Mouse (Mus musculus): Measurements from ENCODE around the gene Ssrp1. TPM values are rescaled to one million over a fixed set of nuclear protein-coding genes. Genes with fewer than 3 reads are reported as not detected.

The Ssrp1 gene
- 145 and 148 TPM in 2 replicates for polyA plus RNA-seq (2015; fragmentation: Nextera tagmentation; extraction: Ambion mirVana)

- Histone ChIP-seq H3K4me2 (peak within 1 kb of the TSS; percentile 87), H3K27me3 (peaks cover 36% of the 10 kb centered on the region), H3K4me3 (replicated peaks) (peak within 1 kb of the TSS; percentile 83), H3K4me1 (replicated peaks) (peaks cover 25% of the 10 kb centered on the region), H3K27ac (replicated peaks) (peak within 1 kb of the TSS; percentile 80), H3K9me3 (replicated peaks) (no peaks in the 10 kb centered on the region), H3K36me3 (replicated peaks) (peaks cover 39% of the 10 kb centered on the region), H3K9ac (peak within 1 kb of the TSS; percentile 85)
- under 1% methylated on average over 66 of the region's 66 CpGs for WGBS (ENCODE audit: insufficient replicate concordance)
- peak; percentile 93 for ATAC-seq (ENCODE audit: insufficient read depth)
These were observed at the start of gene Ssrp1, which contains the start of gene P2rx3 for GRCm38 (mm10) chr2:85037047-85038026. Ssrp1 (plus strand) TSS chr2:85037234. P2rx3 (minus strand) TSS chr2:85037462.

- ATAC-seq (ENCODE audit: insufficient read depth): no peak
- Histone ChIP-seq H3K9ac (no peak within 1 kb of the TSS), H3K4me2 (no peak within 1 kb of the TSS), H3K4me3 (replicated peaks) (no peak within 1 kb of the TSS), H3K27me3 (peaks cover 40% of the 10 kb centered on the region), H3K27ac (replicated peaks) (no peak within 1 kb of the TSS), H3K9me3 (replicated peaks) (no peaks in the 10 kb centered on the region), H3K4me1 (replicated peaks) (no peaks in the 10 kb centered on the region), H3K36me3 (replicated peaks) (no peaks in the 10 kb centered on the region)
- 15% methylated on average over 1 of the region's 1 CpGs for WGBS (ENCODE audit: insufficient replicate concordance)
These were observed 49.1 kb upstream of the Ssrp1 start, which contains the start of gene Prg3 for GRCm38 (mm10) chr2:84987930-84988329. Prg3 (plus strand) TSS chr2:84988215.

- H3K36me3 ChIP-seq (replicated peaks): no peaks in the 10 kb centered on the region
- no peak overlapping the region for H3K9ac ChIP-seq
- H3K4me1 ChIP-seq (replicated peaks): peaks cover 42% of the 10 kb centered on the region
- H3K27me3 ChIP-seq: peaks cover 27% of the 10 kb centered on the region
- no peaks in the 10 kb centered on the region for H3K9me3 ChIP-seq (replicated peaks)
- H3K4me2 ChIP-seq: no peak overlapping the region
- 13% methylated on average over 2 of the region's 2 CpGs for WGBS (ENCODE audit: insufficient replicate concordance)
- H3K27ac ChIP-seq (replicated peaks): peak overlapping the region; percentile 49
- no peak overlapping the region for H3K4me3 ChIP-seq (replicated peaks)
- peak; percentile 74 for ATAC-seq (ENCODE audit: insufficient read depth)
These were observed 40.7 kb upstream of the Ssrp1 start for GRCm38 (mm10) chr2:84996376-84996775.

- WGBS (ENCODE audit: insufficient replicate concordance): 66% methylated on average over 3 of the region's 3 CpGs
- peak overlapping the region; percentile 14; the same call in 1 of the 2 replicates for H3K27ac ChIP-seq (replicated peaks)
- peak; percentile 53; the same call in 1 of the 2 replicates for ATAC-seq (ENCODE audit: insufficient read depth)
- H3K36me3 ChIP-seq (replicated peaks): no peaks in the 10 kb centered on the region
- peaks cover 44% of the 10 kb centered on the region for H3K4me1 ChIP-seq (replicated peaks)
- H3K9ac ChIP-seq: no peak overlapping the region
- no peaks in the 10 kb centered on the region for H3K9me3 ChIP-seq (replicated peaks)
- H3K4me2 ChIP-seq: peak overlapping the region; percentile 23; the same call in 1 of the 2 replicates
- H3K4me3 ChIP-seq (replicated peaks): no peak overlapping the region
- H3K27me3 ChIP-seq: peaks cover 15% of the 10 kb centered on the region; the same call in 1 of the 2 replicates
These were observed 37.4 kb upstream of the Ssrp1 start for GRCm38 (mm10) chr2:84999486-85000181.

- H3K4me3 ChIP-seq (replicated peaks): no peak overlapping the region
- no peak overlapping the region for H3K4me2 ChIP-seq
- H3K9me3 ChIP-seq (replicated peaks): no peaks in the 10 kb centered on the region
- 63% methylated on average over 13 of the region's 13 CpGs for WGBS (ENCODE audit: insufficient replicate concordance)
- no peak overlapping the region for H3K27ac ChIP-seq (replicated peaks)
- ATAC-seq (ENCODE audit: insufficient read depth): no peak
- peaks cover 35% of the 10 kb centered on the region for H3K4me1 ChIP-seq (replicated peaks)
- 0 out of 2 replicates have a peak, but pooled peaks cover 10% of the 10 kb centered on the region for H3K27me3 ChIP-seq
- H3K9ac ChIP-seq: no peak overlapping the region
- no peaks in the 10 kb centered on the region for H3K36me3 ChIP-seq (replicated peaks)
These were observed 35.5 kb upstream of the Ssrp1 start for GRCm38 (mm10) chr2:85001497-85001896.

- Histone ChIP-seq H3K4me1 (replicated peaks) (peaks cover 40% of the 10 kb centered on the region), H3K27ac (replicated peaks) (0 out of 2 replicates have a peak overlapping the region, but pooled peaks have one; percentile 14), H3K27me3 (peaks cover 10% of the 10 kb centered on the region; the same call in 1 of the 2 replicates), H3K4me2 (no peak overlapping the region), H3K9ac (no peak overlapping the region), H3K9me3 (replicated peaks) (no peaks in the 10 kb centered on the region), H3K4me3 (replicated peaks) (no peak overlapping the region), H3K36me3 (replicated peaks) (no peaks in the 10 kb centered on the region)
- ATAC-seq (ENCODE audit: insufficient read depth): no peak
- 73% methylated on average over 8 of the region's 8 CpGs for WGBS (ENCODE audit: insufficient replicate concordance)
These were observed 34.5 kb upstream of the Ssrp1 start for GRCm38 (mm10) chr2:85002575-85002974.

GRCm38 (mm10) chr2:85004341-85004740 is 32.7 kb upstream of the Ssrp1 start:
- no peak overlapping the region for H3K27ac ChIP-seq (replicated peaks)
- 72% methylated on average over 4 of the region's 4 CpGs for WGBS (ENCODE audit: insufficient replicate concordance)
- peaks cover 48% of the 10 kb centered on the region for H3K4me1 ChIP-seq (replicated peaks)
- no peak overlapping the region for H3K4me3 ChIP-seq (replicated peaks)
- H3K36me3 ChIP-seq (replicated peaks): no peaks in the 10 kb centered on the region
- peaks cover 10% of the 10 kb centered on the region; the same call in 1 of the 2 replicates for H3K27me3 ChIP-seq
- no peaks in the 10 kb centered on the region for H3K9me3 ChIP-seq (replicated peaks)
- no peak for ATAC-seq (ENCODE audit: insufficient read depth)
- no peak overlapping the region for H3K9ac ChIP-seq
- H3K4me2 ChIP-seq: no peak overlapping the region

- Histone ChIP-seq H3K27ac (replicated peaks) (0 out of 2 replicates have a peak overlapping the region, but pooled peaks have one; percentile 14), H3K9ac (no peak overlapping the region), H3K4me1 (replicated peaks) (peaks cover 49% of the 10 kb centered on the region), H3K36me3 (replicated peaks) (no peaks in the 10 kb centered on the region), H3K9me3 (replicated peaks) (no peaks in the 10 kb centered on the region), H3K4me2 (no peak overlapping the region), H3K27me3 (peaks cover 15% of the 10 kb centered on the region; the same call in 1 of the 2 replicates), H3K4me3 (replicated peaks) (no peak overlapping the region)
- ATAC-seq (ENCODE audit: insufficient read depth): no peak
- WGBS (ENCODE audit: insufficient replicate concordance): 75% methylated on average over 7 of the region's 7 CpGs
These were observed 30.4 kb upstream of the Ssrp1 start for GRCm38 (mm10) chr2:85006600-85006999.

GRCm38 (mm10) chr2:85007729-85008128 is 29.3 kb upstream of the Ssrp1 start:
- Histone ChIP-seq H3K4me2 (no peak overlapping the region), H3K36me3 (replicated peaks) (no peaks in the 10 kb centered on the region), H3K9ac (no peak overlapping the region), H3K27ac (replicated peaks) (no peak overlapping the region), H3K27me3 (peaks cover 15% of the 10 kb centered on the region; the same call in 1 of the 2 replicates), H3K4me3 (replicated peaks) (no peak overlapping the region), H3K4me1 (replicated peaks) (peaks cover 60% of the 10 kb centered on the region), H3K9me3 (replicated peaks) (no peaks in the 10 kb centered on the region)
- WGBS (ENCODE audit: insufficient replicate concordance): 11% methylated on average over 4 of the region's 4 CpGs
- no peak for ATAC-seq (ENCODE audit: insufficient read depth)

- WGBS (ENCODE audit: insufficient replicate concordance): 54% methylated on average over 2 of the region's 2 CpGs
- no peaks in the 10 kb centered on the region for H3K9me3 ChIP-seq (replicated peaks)
- H3K4me3 ChIP-seq (replicated peaks): no peak overlapping the region
- ATAC-seq (ENCODE audit: insufficient read depth): no peak
- no peak overlapping the region for H3K4me2 ChIP-seq
- peak overlapping the region; percentile 63 for H3K27ac ChIP-seq (replicated peaks)
- peaks cover 75% of the 10 kb centered on the region for H3K4me1 ChIP-seq (replicated peaks)
- H3K9ac ChIP-seq: no peak overlapping the region
- no peaks in the 10 kb centered on the region for H3K36me3 ChIP-seq (replicated peaks)
- peaks cover 14% of the 10 kb centered on the region; the same call in 1 of the 2 replicates for H3K27me3 ChIP-seq
These were observed 27.8 kb upstream of the Ssrp1 start for GRCm38 (mm10) chr2:85009212-85009611.
